Mouse (Mus musculus) central nervous system, embryonic 14 days (tissue): ENCODE data around the gene Ccl19. TPM values are rescaled to one million over a fixed set of nuclear protein-coding genes. Genes with fewer than 3 reads are reported as not detected.

ENCODE experiments used
- polyA plus RNA-seq: library from polyadenylated mRNA; depleted of rRNA; stranded (reverse); fragments of >200 nt; gene quantifications from 2 replicates; pipeline ENCODE4 v1.2.3, GENCODE M21; 2012; rRNA removed

The Ccl19 gene
- polyA plus RNA-seq: not detected in 2 replicates

GRCm38 (mm10) chr4:42756477-42756876 lies at the start of gene Ccl19:
Gene Ccl19, minus strand, starts transcription at chr4:42756577.

GRCm38 (mm10) chr4:42773893-42774292 lies 17.5 kb upstream of the Ccl19 start, which contains the start of gene Ccl21a:
Gene Ccl21a, minus strand, starts transcription at chr4:42773993.

GRCm38 (mm10) chr4:42735245-42735644 lies 21.1 kb downstream of the Ccl19 start, which contains the start of gene 4930578G10Rik:
Gene 4930578G10Rik, plus strand, starts transcription at chr4:42735545.

Other genes with a start within 250 kb of the Ccl19 start
- gene Fam205a2, start 228.4 kb downstream of the Ccl19 start, polyA plus RNA-seq: not detected in 2 replicates
- not detected in 2 replicates for gene Gm10591, start 144.4 kb downstream of the Ccl19 start, polyA plus RNA-seq
- gene Gm2564, start 126.9 kb downstream of the Ccl19 start, polyA plus RNA-seq: 0.11 and 0.25 TPM in 2 replicates
- gene Ccl27b, start 101.3 kb downstream of the Ccl19 start, polyA plus RNA-seq: 0.51 TPM in 1 of 2 replicates, not detected in the other
- 0.06 and 0.18 TPM in 2 replicates for gene Il11ra2, start 94.7 kb downstream of the Ccl19 start, polyA plus RNA-seq
- 0.33 TPM in 1 of 2 replicates, not detected in the other for gene 4930578G10Rik, start 21.0 kb downstream of the Ccl19 start, polyA plus RNA-seq
- gene Ccl21a, start 17.4 kb upstream of the Ccl19 start, polyA plus RNA-seq: 0.75 and 7.0 TPM in 2 replicates
- 0.02 TPM in 1 of 2 replicates, not detected in the other for gene Fam205a1, start 97.3 kb upstream of the Ccl19 start, polyA plus RNA-seq
- 0.05 and 0.08 TPM in 2 replicates for gene Gm12394, start 100.2 kb upstream of the Ccl19 start, polyA plus RNA-seq
- gene Fam205c, start 117.7 kb upstream of the Ccl19 start, polyA plus RNA-seq: not detected in 2 replicates
- 34.9 and 36.9 TPM in 2 replicates for gene Phf24, start 160.1 kb upstream of the Ccl19 start, polyA plus RNA-seq
- gene Dnajb5, start 193.2 kb upstream of the Ccl19 start, polyA plus RNA-seq: 83.1 and 86.5 TPM in 2 replicates
- 0.17 TPM in 1 of 2 replicates, not detected in the other for gene 1700022I11Rik, start 213.0 kb upstream of the Ccl19 start, polyA plus RNA-seq
- 264 and 266 TPM in 2 replicates for gene Vcp, start 243.9 kb upstream of the Ccl19 start, polyA plus RNA-seq